Mouse (Mus musculus) R1 (cell line): ENCODE results near the gene Krtap9-5.
A peak's percentile ranks its signal among the peaks of the same experiment; 100 is the strongest.

Experiments
- DNase-seq: peaks from one replicate; pipeline ENCODE4 v3.0.0-alpha.2; 2018; ENCODE audit warnings: low read depth, low spot score

The Krtap9-5 gene

DNA sequence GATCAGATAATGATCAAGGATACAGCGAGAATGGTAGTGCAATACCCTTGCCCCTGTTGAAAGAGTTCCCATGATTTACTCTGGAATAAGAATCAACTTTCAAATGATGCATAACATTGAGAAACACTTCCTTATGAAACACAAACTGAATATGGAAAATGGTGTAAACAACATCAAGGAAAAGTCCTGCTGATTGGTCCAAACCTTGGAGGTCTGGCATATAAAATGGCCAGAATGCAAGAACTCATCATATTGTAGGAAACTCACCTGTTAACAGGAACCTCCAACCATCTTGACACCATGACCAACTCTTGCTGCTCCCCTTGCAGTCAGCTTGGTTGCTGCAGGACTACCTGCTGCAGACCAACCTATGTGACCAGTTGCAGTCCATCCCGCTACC, at the start of gene Krtap9-5:
Krtap9-5 (plus strand) TSS at position 301 of the 400 bp plus-strand sequence.
- DNase-seq, result no peak

DNA sequence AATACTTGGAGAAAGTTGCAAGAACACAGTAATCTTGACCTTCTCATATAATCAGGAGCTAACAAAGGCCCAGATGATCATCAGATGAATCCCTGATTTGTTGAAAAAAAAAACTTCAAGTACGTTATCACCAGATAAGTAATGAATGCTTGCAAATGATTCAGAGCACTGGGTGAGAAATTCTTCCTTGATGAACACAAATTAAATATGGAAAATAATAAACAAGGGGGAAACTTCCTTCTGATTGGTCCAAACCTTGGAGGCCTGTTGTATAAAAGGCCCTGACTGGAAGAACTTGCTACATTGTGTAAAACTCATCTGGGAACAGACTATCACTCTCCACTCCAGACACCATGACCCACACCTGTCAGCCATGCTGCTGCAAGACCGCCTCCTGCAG, 40.7 kb upstream of the Krtap9-5 start, which contains the start of gene Krtap31-1:
Krtap31-1 (plus strand) TSS at position 301 of the 400 bp plus-strand sequence.
- no peak for DNase-seq

DNA sequence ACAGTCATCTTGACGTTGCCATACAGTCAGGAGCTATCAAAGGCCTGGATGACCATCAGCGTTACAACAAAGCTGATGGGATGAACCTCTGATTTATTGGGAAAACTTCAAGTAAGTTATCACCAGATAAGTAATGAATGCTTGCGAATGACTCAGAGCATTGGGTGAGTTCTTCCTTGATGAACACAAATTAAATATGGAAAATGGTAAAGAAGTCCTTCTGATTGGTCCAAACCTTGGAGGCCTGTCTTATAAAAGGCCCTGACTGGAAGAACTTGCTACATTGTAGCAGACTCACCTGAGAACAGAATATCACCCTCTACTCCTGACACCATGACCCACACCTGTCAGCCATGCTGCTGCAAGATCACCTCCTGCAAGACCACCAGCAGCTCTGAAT, 33.8 kb upstream of the Krtap9-5 start, which contains the start of gene Gm11565:
Gm11565 (plus strand) TSS at position 301 of the 400 bp plus-strand sequence.
- no peak for DNase-seq

DNA sequence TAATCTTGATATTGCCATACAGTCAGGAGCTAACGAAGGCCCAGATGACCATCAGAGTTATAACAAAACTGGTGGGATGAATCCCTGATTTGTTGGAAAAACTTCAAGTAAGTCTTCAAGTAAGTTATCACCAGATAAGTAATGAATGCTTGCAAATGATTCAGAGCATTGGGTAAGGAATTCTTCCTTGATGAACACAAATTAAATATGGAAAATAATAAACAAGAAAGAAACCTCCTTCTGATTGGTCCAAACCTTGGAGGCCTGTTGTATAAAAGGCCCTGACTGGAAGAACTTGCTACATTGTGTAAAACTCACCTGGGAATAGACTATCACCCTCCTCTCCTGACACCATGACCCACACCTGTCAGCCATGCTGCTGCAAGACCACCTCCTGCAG, 12.3 kb upstream of the Krtap9-5 start, which contains the start of gene Krtap31-2:
Krtap31-2 (plus strand) TSS at position 301 of the 400 bp plus-strand sequence.
- no peak for DNase-seq

DNA sequence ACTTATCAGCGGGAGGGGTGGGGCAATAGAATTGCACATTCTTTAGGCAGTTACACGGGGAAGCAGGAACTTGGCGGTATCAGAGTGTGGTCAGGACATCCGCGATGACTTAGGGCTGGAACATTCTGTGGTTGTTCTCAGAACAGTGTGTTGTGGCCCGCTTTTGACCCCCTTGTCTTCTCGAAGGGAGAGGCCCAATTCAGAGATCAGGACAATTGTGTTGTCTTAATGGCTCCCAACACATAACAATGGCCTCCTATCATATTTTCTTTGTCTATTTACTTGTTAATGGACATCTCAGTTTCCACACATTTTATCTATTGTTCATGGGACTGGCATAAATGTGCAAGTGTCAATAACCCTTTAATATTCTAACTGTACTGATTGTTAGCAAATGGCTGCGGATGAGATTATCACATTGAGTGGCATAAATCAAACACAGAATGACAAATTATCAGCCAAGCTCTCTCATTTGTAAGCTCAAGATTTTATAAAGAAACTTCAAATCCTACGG, 10.5 kb upstream of the Krtap9-5 start:
- peak; percentile 61 for DNase-seq

DNA sequence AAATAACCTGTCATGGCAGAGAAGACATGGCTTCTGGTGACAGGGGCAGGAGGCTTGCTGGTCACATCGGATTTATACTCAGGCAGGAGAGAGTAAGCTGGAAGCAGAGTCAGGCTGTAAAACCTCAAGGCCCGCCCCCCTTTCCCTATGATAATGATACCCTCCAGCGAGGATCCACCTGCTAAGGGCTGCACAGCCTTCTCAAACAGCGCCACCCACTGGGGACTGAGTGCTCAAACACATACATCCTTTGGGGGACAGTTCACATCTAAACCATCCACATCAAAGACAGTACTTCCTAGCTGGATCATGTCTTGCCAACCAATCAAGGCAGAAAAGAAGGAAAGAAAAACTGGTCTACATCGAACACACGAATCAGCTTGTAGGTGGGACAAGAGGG, 15.9 kb downstream of the Krtap9-5 start:
- peak; percentile 57 for DNase-seq

DNA sequence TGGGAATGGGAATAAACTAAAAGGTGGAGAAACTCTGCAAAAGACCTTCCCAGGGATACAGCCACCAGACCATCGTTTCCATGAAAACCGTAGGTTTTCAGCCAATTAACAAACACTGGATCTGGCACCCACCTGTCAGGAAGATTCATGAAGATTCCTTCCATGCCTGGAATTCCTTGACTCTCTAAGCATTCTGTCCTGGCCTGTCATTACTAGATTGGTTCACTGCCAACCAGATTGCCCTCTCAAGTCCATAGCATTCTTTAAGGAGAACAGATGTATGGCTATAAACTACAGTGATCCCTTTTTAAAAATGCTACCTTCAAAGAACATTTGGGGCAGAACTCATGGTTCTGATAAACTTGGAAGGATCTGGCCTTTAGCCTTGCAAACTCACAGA, 17.7 kb downstream of the Krtap9-5 start:
- DNase-seq, result no peak

DNA sequence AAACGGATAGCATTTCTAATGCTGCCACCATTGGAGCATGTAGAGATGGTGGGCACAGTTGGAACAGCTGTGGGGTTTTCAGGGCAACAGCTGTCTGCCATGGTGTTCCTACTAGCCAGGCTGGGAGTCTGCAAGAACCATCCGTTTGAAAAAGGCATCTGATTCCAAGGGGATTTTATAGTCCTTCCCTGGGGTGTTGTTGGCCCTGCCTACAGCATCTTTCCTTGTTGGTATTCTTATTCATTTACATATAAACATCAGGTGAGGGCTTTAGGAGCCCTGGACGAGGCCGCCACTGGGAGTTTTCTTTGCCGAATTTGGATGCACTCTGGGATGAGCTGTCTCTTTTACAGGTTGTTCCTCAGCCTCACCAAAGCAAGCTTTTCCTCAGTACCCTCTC, 30.7 kb downstream of the Krtap9-5 start, which contains the start of gene Krtap29-1:
Krtap29-1 (minus strand) TSS at position 101 of the 400 bp plus-strand sequence.
- DNase-seq, result no peak

DNA sequence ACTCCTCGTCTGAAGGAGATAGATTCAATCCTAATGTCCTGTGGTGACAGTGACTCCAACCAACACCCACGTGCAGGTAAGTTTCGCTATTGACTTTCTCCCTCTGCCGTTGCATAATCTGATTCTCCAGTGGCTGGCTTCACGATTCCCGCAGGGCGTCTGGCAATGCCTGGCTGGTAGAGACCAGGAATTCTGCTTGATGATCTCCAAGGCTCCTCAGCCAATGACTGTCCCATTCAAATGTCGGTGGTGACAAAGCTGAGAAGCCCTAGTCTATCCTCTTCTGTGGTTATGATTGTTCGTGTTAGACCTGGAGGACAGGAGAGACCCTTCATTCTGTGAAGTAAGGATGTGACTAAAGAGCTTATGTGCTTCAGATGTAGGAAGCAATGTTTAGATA, 34.5 kb downstream of the Krtap9-5 start:
- DNase-seq, result no peak

DNA sequence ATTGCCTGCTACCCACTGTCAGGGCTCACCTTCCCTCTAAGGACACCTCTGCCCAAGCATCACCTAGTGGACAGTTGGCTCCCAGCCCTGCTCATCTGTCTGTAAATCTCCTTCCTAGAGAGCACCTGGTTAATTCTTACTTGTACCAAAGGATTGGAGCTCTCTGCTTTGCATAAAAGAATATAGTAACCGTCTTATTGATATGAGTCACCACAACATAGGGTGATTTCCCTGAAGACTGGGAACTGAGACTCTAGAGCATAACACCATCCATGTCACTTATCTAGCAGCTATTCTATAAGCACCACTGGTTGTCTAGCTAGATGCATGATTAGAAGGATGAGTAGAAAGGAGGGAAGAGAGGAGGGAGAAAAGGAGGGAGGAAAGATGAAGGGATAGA, 35.2 kb downstream of the Krtap9-5 start:
- DNase-seq, result no peak

DNA sequence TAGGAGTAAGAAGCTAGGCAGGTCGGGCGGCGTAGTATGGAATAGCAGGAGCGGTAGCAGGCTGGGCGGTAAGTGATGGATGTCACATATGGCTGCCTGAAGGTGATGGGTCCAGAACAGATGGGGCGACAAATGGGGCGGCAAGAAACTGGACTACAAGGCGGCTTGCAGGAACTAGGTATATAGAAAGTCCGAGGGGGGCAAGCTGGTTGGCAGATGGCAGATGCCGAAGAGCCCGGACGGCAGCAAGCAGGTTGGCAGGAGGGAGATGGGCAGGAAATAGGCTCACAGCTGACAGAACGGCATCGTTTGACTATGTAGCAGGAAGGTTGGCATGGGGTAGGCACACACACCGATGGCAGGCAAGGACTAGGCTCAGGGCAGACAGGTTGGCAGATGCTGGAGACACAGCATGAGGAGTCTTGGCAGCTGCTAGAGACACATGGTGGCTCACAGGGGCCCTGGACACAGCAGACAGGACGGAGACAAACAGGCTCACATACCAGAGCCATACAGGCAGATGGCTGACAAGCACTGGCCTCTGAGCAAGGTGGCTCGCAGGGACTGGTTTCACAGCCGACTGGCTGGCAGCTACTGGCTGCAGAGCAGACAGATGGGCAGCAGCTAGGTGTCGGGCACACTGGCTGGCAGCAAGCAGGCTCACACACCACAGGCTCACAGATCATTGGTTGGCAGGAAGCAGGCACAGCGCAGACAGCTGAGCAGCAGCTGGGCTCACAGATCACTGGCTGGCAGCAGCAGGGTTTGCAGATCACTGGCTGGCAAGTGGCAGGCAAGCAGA, 37.2 kb downstream of the Krtap9-5 start:
- DNase-seq, result peak; percentile 9

DNA sequence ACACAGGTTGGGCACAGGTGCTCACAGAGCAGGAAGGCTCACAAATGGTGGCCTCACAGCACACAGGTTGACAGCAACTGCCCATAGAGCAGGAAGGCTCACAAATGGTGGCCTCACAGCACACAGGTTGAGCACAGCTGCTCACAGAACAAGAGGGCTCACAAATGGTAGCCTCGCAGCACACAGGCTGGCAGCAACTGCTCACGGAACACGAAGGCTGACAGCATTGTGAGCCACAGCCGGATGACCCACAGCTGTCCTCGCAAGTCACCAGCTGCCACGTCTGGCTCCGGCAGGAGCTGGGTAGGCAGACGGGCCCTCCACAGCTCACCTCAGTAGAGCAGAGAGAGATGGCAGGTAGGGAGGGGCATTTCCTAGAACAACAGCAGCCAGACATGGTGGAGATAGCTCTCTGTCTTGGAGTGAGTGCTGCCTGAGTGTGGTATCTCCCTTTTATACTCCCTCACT, 37.9 kb downstream of the Krtap9-5 start, which contains the start of gene Krtap16-1:
Krtap16-1 (minus strand) TSS at position 418 of the 468 bp plus-strand sequence.
- no peak for DNase-seq

DNA sequence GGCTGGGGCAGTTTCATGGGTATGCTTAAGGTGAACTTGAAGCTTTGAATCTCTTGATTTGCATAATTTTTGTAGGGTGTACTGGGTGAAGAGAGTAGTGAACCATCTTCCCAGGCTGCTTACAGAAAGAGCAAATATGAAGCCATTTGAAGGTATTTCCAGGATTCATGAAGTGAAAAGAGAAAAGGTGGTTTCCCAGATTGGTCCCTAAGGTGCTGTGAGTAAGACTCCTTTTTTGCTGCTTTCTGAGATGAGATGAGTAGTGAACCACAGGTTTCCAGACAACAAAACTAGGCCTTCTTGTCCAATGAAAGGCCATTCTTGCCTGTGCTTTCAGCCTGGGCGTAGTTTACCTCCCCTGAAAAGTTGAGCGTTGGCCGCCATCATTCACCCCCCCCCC, 40.3 kb downstream of the Krtap9-5 start:
- DNase-seq, result no peak

DNA sequence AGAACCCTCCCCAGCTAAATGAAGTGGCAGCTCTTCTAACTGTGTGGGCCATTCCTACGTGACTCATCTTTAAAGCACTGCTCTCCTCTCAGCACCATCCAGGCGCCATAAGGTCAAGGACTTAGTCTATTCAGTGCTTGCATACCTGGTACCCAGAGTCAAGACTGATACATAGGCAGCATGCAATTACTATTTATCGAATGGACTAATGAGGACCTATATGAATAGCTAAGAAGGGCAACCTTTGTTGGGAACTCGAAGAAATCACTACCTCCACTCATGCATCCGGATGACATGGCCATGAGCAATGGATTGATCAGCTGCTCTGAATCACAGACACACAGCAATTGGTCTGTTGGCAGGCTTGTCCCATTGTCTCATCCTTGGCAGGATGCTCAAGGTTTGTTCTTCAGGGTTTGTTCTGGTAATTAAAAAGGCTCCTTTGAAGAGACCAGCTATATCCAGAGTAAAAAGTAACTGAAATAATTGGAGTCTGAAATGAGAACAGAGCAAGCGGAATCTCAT, 41.7 kb downstream of the Krtap9-5 start:
- DNase-seq, result no peak

DNA sequence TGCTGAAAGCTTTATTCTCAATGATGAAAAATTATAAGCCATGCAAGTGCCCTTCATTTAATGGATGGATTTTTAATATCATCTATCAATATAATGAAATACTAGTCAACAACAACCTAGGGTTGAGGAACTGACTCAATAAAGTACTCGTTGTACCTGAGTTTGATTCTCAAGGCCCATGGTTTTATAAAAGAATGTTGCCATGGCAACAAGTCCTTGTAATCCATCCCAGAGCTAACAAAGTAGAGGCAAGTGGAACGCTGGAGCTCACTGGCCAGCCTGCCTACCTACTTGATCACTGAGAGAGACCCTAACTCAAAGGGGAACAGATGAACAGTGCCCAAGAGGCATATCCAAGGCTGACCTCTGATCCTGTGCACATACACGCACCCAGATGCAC, 42.3 kb downstream of the Krtap9-5 start:
- peak; percentile 32 for DNase-seq

DNA sequence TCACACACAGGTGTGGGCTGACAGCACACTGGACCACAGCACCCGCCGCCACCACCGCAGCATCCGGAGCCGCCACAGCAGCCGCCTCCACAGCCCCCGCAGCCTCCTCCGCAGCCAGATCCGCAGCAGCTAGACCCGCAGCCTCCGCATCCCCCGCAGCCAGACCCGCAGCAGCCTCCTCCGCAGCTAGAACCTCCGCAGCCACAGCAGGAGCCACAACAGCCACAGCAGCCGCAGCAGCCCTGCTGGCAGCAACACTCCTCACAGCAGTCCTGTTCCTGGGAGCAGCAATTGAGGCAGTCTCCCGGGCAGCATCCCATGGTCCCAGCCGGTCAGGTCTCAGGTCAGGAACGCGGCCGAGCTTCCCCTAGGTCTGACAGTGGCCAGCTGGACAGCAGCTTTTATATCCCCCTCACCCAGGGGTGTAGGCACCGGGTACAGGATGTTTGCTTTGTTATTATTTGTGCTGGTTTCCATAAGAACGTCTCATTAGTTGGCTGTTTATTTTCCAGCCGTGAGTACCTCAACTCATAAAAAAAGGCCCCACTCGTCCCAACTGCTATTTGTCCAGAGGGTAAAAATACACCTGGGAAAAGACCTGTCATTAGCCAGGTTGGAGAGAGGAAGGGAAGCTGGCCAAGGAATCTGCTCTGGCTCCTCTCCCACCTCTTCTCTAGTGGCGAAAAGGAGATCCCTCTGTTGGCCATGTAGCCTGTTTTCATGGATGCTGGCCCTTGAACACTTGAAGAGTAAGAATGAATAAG, 45.5 kb downstream of the Krtap9-5 start, which contains the start of gene Krtap17-1:
Krtap17-1 (minus strand) TSS at position 375 of the 764 bp plus-strand sequence.
- no peak for DNase-seq

DNA sequence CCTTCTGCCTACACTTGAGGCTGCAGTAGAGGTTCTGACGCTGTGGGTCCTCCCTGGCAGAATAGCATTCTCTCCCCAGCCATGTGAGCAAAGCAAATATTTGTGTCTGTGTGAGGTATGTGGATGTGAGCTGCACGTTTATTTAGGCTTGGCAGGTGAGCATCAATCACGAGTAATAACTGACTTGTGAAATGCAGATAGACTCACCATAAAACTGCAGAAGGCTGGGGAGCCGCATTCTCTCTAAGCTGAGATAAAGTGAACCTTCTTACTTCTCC, 46.0 kb downstream of the Krtap9-5 start:
- no peak for DNase-seq

DNA sequence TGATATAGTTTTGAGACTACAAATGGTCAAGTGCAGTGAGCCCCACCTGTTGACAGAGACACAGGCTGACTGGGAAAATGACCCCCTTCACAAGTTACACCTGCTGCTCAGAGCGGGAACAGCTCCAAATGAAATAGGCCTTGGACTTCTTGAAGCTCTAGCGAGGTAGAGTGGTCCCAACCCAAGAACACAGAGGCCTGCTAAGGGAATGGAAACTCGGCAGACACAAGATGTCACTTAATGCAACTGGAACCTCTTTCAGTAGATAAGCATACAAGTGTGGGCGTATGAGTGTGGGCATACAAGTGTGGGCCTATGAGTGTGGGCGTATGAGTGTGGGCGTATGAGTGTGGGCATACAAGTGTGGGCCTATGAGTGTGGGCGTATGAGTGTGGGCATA, 50.8 kb downstream of the Krtap9-5 start:
- DNase-seq, result no peak
